Comparison of ENCODE assay signal across 22 mouse cellular contexts in the genomic region with DNA sequence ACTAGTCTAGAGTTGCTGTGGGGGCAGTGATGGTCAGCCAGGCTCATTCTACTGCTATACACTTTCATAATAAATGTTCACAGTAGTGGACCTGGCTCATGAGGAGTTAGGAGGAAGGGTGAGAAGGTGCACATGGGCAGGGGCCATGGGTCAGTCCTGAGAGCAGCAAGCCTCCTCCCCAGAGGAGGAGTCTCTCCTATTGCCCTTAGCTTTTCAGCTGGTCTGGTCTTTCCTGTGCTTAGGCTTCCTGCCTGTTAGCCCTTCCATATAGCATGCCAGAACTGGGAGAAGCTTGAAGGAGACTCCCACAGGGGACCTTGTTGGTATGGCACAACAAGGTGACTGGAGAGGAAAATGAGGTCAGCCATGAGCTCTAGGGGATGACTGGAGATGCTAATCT.
DNase-seq lines count a peak whose midpoint lies in the region; ATAC-seq lines count a peak whose summit lies in the region.
"Had no signal": no experiment of that assay in that cellular context is flagged by ENCODE, and none has a peak within 500 bp of the region (broad histone marks: within the 10 kb centered on the region; RNA-seq: fewer than 3 reads in every experiment).

No protein-coding gene starts in this region.

- H3K9ac ChIP-seq in kidney, embryonic 14.5 days (ENCODE audit: low read depth, low read length): no peak overlapping the region
- H3K9ac ChIP-seq in kidney, embryonic 16.5 days (replicated peaks; ENCODE audit: low read length): no peak overlapping the region
- H3K9ac ChIP-seq: embryonic facial prominence, embryonic 13.5 days; embryonic facial prominence, embryonic 15.5 days; forebrain, embryonic 12.5 days had no signal

- no peaks in the 10 kb centered on the region for H3K36me3 ChIP-seq in kidney, embryonic 14.5 days (ENCODE audit: control insufficient read depth, insufficient read depth, low read length)
- H3K36me3 ChIP-seq in kidney, embryonic 16.5 days (ENCODE audit: insufficient read depth, low read length): no peaks in the 10 kb centered on the region
- no peaks in the 10 kb centered on the region for H3K36me3 ChIP-seq in limb, embryonic 10.5 days
- H3K36me3 ChIP-seq: embryonic facial prominence, embryonic 13.5 days; embryonic facial prominence, embryonic 15.5 days; forebrain, embryonic 10.5 days; forebrain, embryonic 12.5 days had no signal

- H3K4me3 ChIP-seq in kidney, embryonic 14.5 days (ENCODE audit: low read length): no peak overlapping the region
- H3K4me3 ChIP-seq in kidney, embryonic 16.5 days (ENCODE audit: low read length): no peak overlapping the region
- H3K4me3 ChIP-seq in limb, embryonic 10.5 days: no peak overlapping the region
- H3K4me3 ChIP-seq: embryonic facial prominence, embryonic 13.5 days; embryonic facial prominence, embryonic 15.5 days; erythroblast, embryonic 14.5 days; forebrain, embryonic 10.5 days; forebrain, embryonic 12.5 days had no signal

- no peak overlapping the region for H3K4me2 ChIP-seq in kidney, embryonic 14.5 days (replicated peaks; ENCODE audit: low read depth, low read length)
- H3K4me2 ChIP-seq in kidney, embryonic 16.5 days (replicated peaks; ENCODE audit: low read depth, low read length): no peak overlapping the region
- H3K4me2 ChIP-seq: embryonic facial prominence, embryonic 13.5 days; embryonic facial prominence, embryonic 15.5 days; forebrain, embryonic 12.5 days had no signal

- H3K27me3 ChIP-seq in kidney, embryonic 14.5 days (ENCODE audit: control insufficient read depth, insufficient read depth, low read length): no peaks in the 10 kb centered on the region
- H3K27me3 ChIP-seq in kidney, embryonic 16.5 days (ENCODE audit: insufficient read depth, low read length): no peaks in the 10 kb centered on the region
- H3K27me3 ChIP-seq in limb, embryonic 10.5 days (ENCODE audit: low read depth, poor library complexity, severe bottlenecking): no peaks in the 10 kb centered on the region
- H3K27me3 ChIP-seq: embryonic facial prominence, embryonic 15.5 days had no signal

- H3K9me3 ChIP-seq in kidney, embryonic 14.5 days (ENCODE audit: control insufficient read depth, low read length): no peaks in the 10 kb centered on the region
- no peaks in the 10 kb centered on the region for H3K9me3 ChIP-seq in kidney, embryonic 16.5 days (ENCODE audit: low read length)
- H3K9me3 ChIP-seq in limb, embryonic 10.5 days (replicated peaks): no peaks in the 10 kb centered on the region
- H3K9me3 ChIP-seq: embryonic facial prominence, embryonic 13.5 days; embryonic facial prominence, embryonic 15.5 days; forebrain, embryonic 10.5 days; forebrain, embryonic 12.5 days had no signal

- peak overlapping the region; percentile 6; the same call in 1 of the 2 replicates for H3K27ac ChIP-seq in kidney, embryonic 14.5 days (ENCODE audit: low read depth, low read length)
- H3K27ac ChIP-seq in kidney, embryonic 16.5 days (ENCODE audit: low read length): peak overlapping the region; percentile 37
- no peak overlapping the region for H3K27ac ChIP-seq in limb, embryonic 10.5 days
- H3K27ac ChIP-seq: embryonic facial prominence, embryonic 13.5 days; embryonic facial prominence, embryonic 15.5 days; forebrain, embryonic 10.5 days; forebrain, embryonic 12.5 days had no signal

- ATAC-seq in kidney, embryonic 14.5 days (ENCODE audit: low FRiP score, low TSS enrichment): peak; percentile 74
- ATAC-seq in kidney, embryonic 16.5 days (ENCODE audit: low FRiP score, low TSS enrichment): peak; percentile 68
- ATAC-seq: forebrain, embryonic 14.5 days had no signal

- no peak for DNase-seq in kidney, postnatal 4 days
- DNase-seq in kidney, adult 8-10 months: no peak
- DNase-seq in limb, embryonic 10.5 days (ENCODE audit: low spot score): peak; percentile 16
- DNase-seq in ovary, postnatal 14 days (ENCODE audit: low spot score): no peak
- DNase-seq: adrenal gland, adult 2 months; adrenal gland, postnatal 10 days; adrenal gland, postnatal 25 days; cerebellum, adult 11 months; cerebellum, adult 18-20 months; cerebellum, adult 8-10 months; cerebellum, adult 9-11 months; cerebellum, postnatal 14 days; cerebellum, postnatal 36 days; embryo, embryonic 11 days had no signal

- H3K4me1 ChIP-seq in kidney, embryonic 14.5 days (ENCODE audit: control insufficient read depth, insufficient read depth, low read length): peaks cover 8% of the 10 kb centered on the region; the same call in 1 of the 2 replicates
- H3K4me1 ChIP-seq in kidney, embryonic 16.5 days (ENCODE audit: insufficient read depth, low read length): peaks cover 20% of the 10 kb centered on the region; the same call in 1 of the 2 replicates
- H3K4me1 ChIP-seq in limb, embryonic 10.5 days: peaks cover 9% of the 10 kb centered on the region; the same call in 1 of the 2 replicates
